Mouse (Mus musculus): ENCODE data around the gene Olfr851. TPM values are rescaled to one million over a fixed set of nuclear protein-coding genes. Genes with fewer than 3 reads are reported as not detected.

Gene Olfr851
- polyA plus RNA-seq (2014; fragmentation: Nextera tagmentation; extraction: Ambion mirVana) = not detected in 2 replicates

- no peak within 1 kb of the TSS for H3K27ac ChIP-seq (replicated peaks; ENCODE audit: low read depth, low read length)
- no peak for ATAC-seq (ENCODE audit: low FRiP score, low TSS enrichment)
- no peak within 1 kb of the TSS for H3K4me2 ChIP-seq (ENCODE audit: low read length)
- DNase-seq = no peak
- no peak within 1 kb of the TSS for H3K9ac ChIP-seq (replicated peaks; ENCODE audit: low read length)
- H3K27me3 ChIP-seq (ENCODE audit: control insufficient read depth, insufficient read depth, low read length) = no peaks in the 10 kb centered on the region
- H3K36me3 ChIP-seq (ENCODE audit: control insufficient read depth, insufficient read depth, low read length) = no peaks in the 10 kb centered on the region
- peaks cover 23% of the 10 kb centered on the region for H3K9me3 ChIP-seq (ENCODE audit: control insufficient read depth, low read length)
- no peaks in the 10 kb centered on the region for H3K4me1 ChIP-seq (ENCODE audit: control insufficient read depth, insufficient read depth, low read length)
- no peak within 1 kb of the TSS for H3K4me3 ChIP-seq (replicated peaks; ENCODE audit: low read depth, low read length)
Observed at GRCm38 (mm10) chr9:19492995-19493394, at the start of gene Olfr851. Olfr851 (plus strand) TSS chr9:19493295.

GRCm38 (mm10) chr9:19478148-19478547, 14.9 kb upstream of the Olfr851 start, which contains the start of gene Olfr850:
Olfr850 (minus strand) TSS chr9:19478248.
- no peak within 1 kb of the TSS for H3K9ac ChIP-seq (replicated peaks; ENCODE audit: low read length)
- no peak for ATAC-seq (ENCODE audit: low FRiP score, low TSS enrichment)
- H3K27ac ChIP-seq (replicated peaks; ENCODE audit: low read depth, low read length) = no peak within 1 kb of the TSS
- no peaks in the 10 kb centered on the region for H3K4me1 ChIP-seq (ENCODE audit: control insufficient read depth, insufficient read depth, low read length)
- H3K9me3 ChIP-seq (ENCODE audit: control insufficient read depth, low read length) = peaks cover 7% of the 10 kb centered on the region
- no peak within 1 kb of the TSS for H3K4me3 ChIP-seq (replicated peaks; ENCODE audit: low read depth, low read length)
- no peaks in the 10 kb centered on the region for H3K27me3 ChIP-seq (ENCODE audit: control insufficient read depth, insufficient read depth, low read length)
- DNase-seq = no peak
- H3K4me2 ChIP-seq (ENCODE audit: low read length) = no peak within 1 kb of the TSS
- no peaks in the 10 kb centered on the region for H3K36me3 ChIP-seq (ENCODE audit: control insufficient read depth, insufficient read depth, low read length)

- Histone ChIP-seq H3K4me1 (ENCODE audit: control insufficient read depth, insufficient read depth, low read length) (no peaks in the 10 kb centered on the region), H3K27ac (replicated peaks; ENCODE audit: low read depth, low read length) (no peak within 1 kb of the TSS), H3K4me3 (replicated peaks; ENCODE audit: low read depth, low read length) (no peak within 1 kb of the TSS), H3K27me3 (ENCODE audit: control insufficient read depth, insufficient read depth, low read length) (no peaks in the 10 kb centered on the region), H3K9ac (replicated peaks; ENCODE audit: low read length) (no peak within 1 kb of the TSS), H3K36me3 (ENCODE audit: control insufficient read depth, insufficient read depth, low read length) (no peaks in the 10 kb centered on the region), H3K9me3 (ENCODE audit: control insufficient read depth, low read length) (peaks cover 23% of the 10 kb centered on the region), H3K4me2 (ENCODE audit: low read length) (no peak within 1 kb of the TSS)
- DNase-seq = no peak
- no peak for ATAC-seq (ENCODE audit: low FRiP score, low TSS enrichment)
- 82% methylated on average over 1 of the region's 1 CpGs for WGBS
Observed at GRCm38 (mm10) chr9:19540976-19541375, 47.9 kb downstream of the Olfr851 start, which contains the start of gene Olfr853. Olfr853 (minus strand) TSS chr9:19541076.

Other genes with a start within 250 kb of the Olfr851 start
- not detected in 2 replicates for gene Olfr843, start 241.3 kb upstream of the Olfr851 start, polyA plus RNA-seq (2014; fragmentation: Nextera tagmentation; extraction: Ambion mirVana)
- not detected in 2 replicates for gene Olfr844, start 176.9 kb upstream of the Olfr851 start, polyA plus RNA-seq (2014; fragmentation: Nextera tagmentation; extraction: Ambion mirVana)
- not detected in 2 replicates for gene Olfr845, start 156.8 kb upstream of the Olfr851 start, polyA plus RNA-seq (2014; fragmentation: Nextera tagmentation; extraction: Ambion mirVana)
- not detected in 2 replicates for gene Olfr846, start 129.3 kb upstream of the Olfr851 start, polyA plus RNA-seq (2014; fragmentation: Nextera tagmentation; extraction: Ambion mirVana)
- gene Olfr847, start 114.6 kb upstream of the Olfr851 start, polyA plus RNA-seq (2014; fragmentation: Nextera tagmentation; extraction: Ambion mirVana) = not detected in 2 replicates
- gene Olfr849, start 53.0 kb upstream of the Olfr851 start, polyA plus RNA-seq (2014; fragmentation: Nextera tagmentation; extraction: Ambion mirVana) = not detected in 2 replicates
- gene Olfr850, start 15.0 kb upstream of the Olfr851 start, polyA plus RNA-seq (2014; fragmentation: Nextera tagmentation; extraction: Ambion mirVana) = not detected in 2 replicates
- gene Olfr853, start 47.8 kb downstream of the Olfr851 start, polyA plus RNA-seq (2014; fragmentation: Nextera tagmentation; extraction: Ambion mirVana) = not detected in 2 replicates
- gene Olfr854, start 74.1 kb downstream of the Olfr851 start, polyA plus RNA-seq (2014; fragmentation: Nextera tagmentation; extraction: Ambion mirVana) = not detected in 2 replicates
- not detected in 2 replicates for gene Olfr855, start 89.3 kb downstream of the Olfr851 start, polyA plus RNA-seq (2014; fragmentation: Nextera tagmentation; extraction: Ambion mirVana)
- gene Zfp317, start 128.8 kb downstream of the Olfr851 start, polyA plus RNA-seq (2014; fragmentation: Nextera tagmentation; extraction: Ambion mirVana) = 29.4 and 46.5 TPM in 2 replicates
- not detected in 2 replicates for gene Olfr857, start 216.1 kb downstream of the Olfr851 start, polyA plus RNA-seq (2014; fragmentation: Nextera tagmentation; extraction: Ambion mirVana)